Mouse (Mus musculus) forebrain, embryonic 14.5 days (tissue): ENCODE measurements at regions not wholly inside any gene's neighbourhood (a gene's known extent, or its start where the extent isn't known, plus 50 kb on each side); places are given as distances from the start of the nearest gene placed in this dataset.
A peak's percentile ranks its signal among the peaks of the same experiment; 100 is the strongest.

ENCODE experiments used
- ATAC-seq: fragments of 200-750 bp; cut with Nextera tagmentation; 2 replicates; pipeline ENCODE4 v1.8.0; 2017; ENCODE audit warnings: mild to moderate bottlenecking, moderate library complexity
- DNase-seq: peaks from one replicate; pipeline ENCODE4 v3.0.0-alpha.2; 2015; ENCODE audit warnings: low spot score
- H3K27ac ChIP-seq: fragments of 300-500 bp; sonication (generic); 2 replicates; pipeline ENCODE4 v1.5.1; 2014; ENCODE audit warnings: low read depth, mild to moderate bottlenecking, control low read depth, low read length, moderate library complexity
- H3K27me3 ChIP-seq: fragments of 300-500 bp; sonication (generic); replicated peaks from 2 replicates; pipeline ENCODE4 v1.6.1; 2014; ENCODE audit warnings: low read length, control low read depth, mixed read lengths; ENCODE audit not compliant: control insufficient read depth, insufficient read depth
- H3K36me3 ChIP-seq: fragments of 300-500 bp; sonication (generic); 2 replicates; pipeline ENCODE4 v1.6.1; 2014; ENCODE audit warnings: low read length, control low read depth; ENCODE audit not compliant: control insufficient read depth, insufficient read depth
- H3K4me1 ChIP-seq: fragments of 300-500 bp; sonication (generic); 2 replicates; pipeline ENCODE4 v1.6.1; 2014; ENCODE audit warnings: antibody characterized with exemption, low read length, control low read depth; ENCODE audit not compliant: control insufficient read depth, insufficient read depth
- H3K4me2 ChIP-seq: fragments of 300-500 bp; sonication (generic); 2 replicates; pipeline ENCODE4 v1.6.1; 2014; ENCODE audit warnings: mild to moderate bottlenecking, control low read depth, low read length
- H3K4me3 ChIP-seq: fragments of 300-500 bp; sonication (generic); 2 replicates; pipeline ENCODE4 v1.5.1; 2014; ENCODE audit warnings: low read depth, low read length, control low read depth
- H3K9ac ChIP-seq: fragments of 300-500 bp; sonication (generic); 2 replicates; pipeline ENCODE4 v1.6.1; 2014; ENCODE audit warnings: mild to moderate bottlenecking, low read length, control low read depth, moderate library complexity
- H3K9me3 ChIP-seq: fragments of 300-500 bp; sonication (generic); replicated peaks from 2 replicates; pipeline ENCODE4 v1.6.1; 2016; ENCODE audit warnings: low read length, control low read depth, mixed read lengths; ENCODE audit not compliant: control insufficient read depth
- WGBS: fragments of 180-500 bp; shearing (Covaris S2); extraction: QIAGEN DNeasy Blood & Tissue Kit; methylation state at CpG from one replicate; pipeline ENCODE4 v1.1.7; 2014; 5-methylcytosine and 5-hydroxymethylcytosine counted together

- H3K9ac ChIP-seq = no peak overlapping the region
- peak; percentile 50 for DNase-seq
- H3K27ac ChIP-seq = no peak overlapping the region
- H3K4me1 ChIP-seq = no peaks in the 10 kb centered on the region
- no peak overlapping the region for H3K4me2 ChIP-seq
- WGBS = 73% methylated on average over 12 of the region's 12 CpGs
- no peaks in the 10 kb centered on the region for H3K36me3 ChIP-seq
- H3K4me3 ChIP-seq = no peak overlapping the region
- ATAC-seq = no peak
- no peaks in the 10 kb centered on the region for H3K9me3 ChIP-seq
- no peaks in the 10 kb centered on the region for H3K27me3 ChIP-seq
These were observed 412.8 kb downstream of the Trim52 start for GRCm38 (mm10) chr14:106518552-106519358.

- ATAC-seq (no peak), DNase-seq (no peak)
- Histone ChIP-seq H3K4me1 (no peaks in the 10 kb centered on the region), H3K27ac (no peak overlapping the region), H3K9ac (no peak overlapping the region), H3K36me3 (no peaks in the 10 kb centered on the region), H3K4me2 (no peak overlapping the region), H3K27me3 (no peaks in the 10 kb centered on the region), H3K4me3 (no peak overlapping the region), H3K9me3 (no peaks in the 10 kb centered on the region)
- WGBS = 88% methylated on average over 8 of the region's 8 CpGs
These were observed 414.8 kb downstream of the Trim52 start for GRCm38 (mm10) chr14:106520808-106521207.

- H3K9ac ChIP-seq = no peak overlapping the region
- H3K4me2 ChIP-seq = no peak overlapping the region
- H3K4me3 ChIP-seq = no peak overlapping the region
- DNase-seq = peak; percentile 7
- no peaks in the 10 kb centered on the region for H3K27me3 ChIP-seq
- 4% methylated on average over 1 of the region's 1 CpGs for WGBS
- ATAC-seq = no peak
- no peaks in the 10 kb centered on the region for H3K4me1 ChIP-seq
- H3K27ac ChIP-seq = no peak overlapping the region
- H3K36me3 ChIP-seq = no peaks in the 10 kb centered on the region
- no peaks in the 10 kb centered on the region for H3K9me3 ChIP-seq
These were observed 444.2 kb downstream of the Trim52 start for GRCm38 (mm10) chr14:106550150-106550549.

DNA sequence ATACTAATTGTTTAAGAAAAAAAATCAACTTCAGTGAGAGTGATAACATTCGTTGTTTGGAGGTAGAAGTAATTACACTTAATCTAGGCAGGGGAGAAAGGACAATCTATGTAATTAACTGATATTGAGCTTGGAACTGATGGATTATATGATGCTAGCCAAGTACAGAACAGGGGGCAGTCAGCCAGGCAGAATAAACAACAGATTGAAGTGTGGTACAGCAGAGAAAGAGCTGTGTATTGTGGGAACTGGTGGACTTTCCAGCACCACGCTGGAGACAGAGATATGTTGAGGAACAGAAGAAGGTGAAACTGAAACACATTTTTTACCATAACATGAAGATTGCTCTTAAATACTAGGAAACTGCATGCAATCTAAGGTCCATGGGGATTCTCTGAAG is 473.3 kb downstream of the Trim52 start:
- H3K9ac ChIP-seq = no peak overlapping the region
- DNase-seq = no peak
- H3K27me3 ChIP-seq = no peaks in the 10 kb centered on the region
- no peaks in the 10 kb centered on the region for H3K4me1 ChIP-seq
- WGBS = 64% methylated on average over 2 of the region's 2 CpGs
- no peaks in the 10 kb centered on the region for H3K36me3 ChIP-seq
- H3K4me2 ChIP-seq = no peak overlapping the region
- no peak overlapping the region for H3K27ac ChIP-seq
- ATAC-seq = no peak
- H3K9me3 ChIP-seq = no peaks in the 10 kb centered on the region
- no peak overlapping the region for H3K4me3 ChIP-seq

GRCm38 (mm10) chr14:106581886-106582285 is 475.9 kb downstream of the Trim52 start:
- ATAC-seq (peak; percentile 61; the same call in 1 of the 2 replicates), DNase-seq (peak; percentile 72)
- Histone ChIP-seq H3K27ac (no peak overlapping the region), H3K9ac (no peak overlapping the region), H3K4me2 (no peak overlapping the region), H3K9me3 (no peaks in the 10 kb centered on the region), H3K4me1 (no peaks in the 10 kb centered on the region), H3K4me3 (no peak overlapping the region), H3K27me3 (no peaks in the 10 kb centered on the region), H3K36me3 (no peaks in the 10 kb centered on the region)
- 66% methylated on average over 6 of the region's 6 CpGs for WGBS

DNA sequence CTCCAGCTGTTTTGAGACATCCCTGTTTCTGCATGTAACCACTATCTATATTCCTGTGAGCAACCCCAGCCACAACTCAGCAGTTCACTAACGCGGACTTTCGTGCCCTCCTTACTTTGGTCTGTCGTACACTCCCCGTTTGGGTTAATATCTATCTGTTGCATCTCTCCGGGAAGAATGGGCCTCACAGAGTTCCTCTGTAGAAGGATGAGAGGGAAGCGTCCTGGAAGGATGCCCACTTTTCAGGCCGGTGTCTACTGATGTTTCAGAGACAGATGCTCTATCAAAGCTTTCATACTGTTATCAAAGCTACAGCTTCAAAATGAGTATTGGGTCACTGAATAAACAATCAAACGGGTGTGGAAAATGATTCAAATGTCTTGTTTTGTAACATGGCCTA is 487.4 kb downstream of the Trim52 start:
- H3K27me3 ChIP-seq = no peaks in the 10 kb centered on the region
- no peaks in the 10 kb centered on the region for H3K36me3 ChIP-seq
- no peaks in the 10 kb centered on the region for H3K9me3 ChIP-seq
- H3K9ac ChIP-seq = no peak overlapping the region
- no peak overlapping the region for H3K4me3 ChIP-seq
- WGBS = 92% methylated on average over 9 of the region's 9 CpGs
- no peak overlapping the region for H3K4me2 ChIP-seq
- H3K4me1 ChIP-seq = no peaks in the 10 kb centered on the region
- no peak overlapping the region for H3K27ac ChIP-seq
- no peak for ATAC-seq
- DNase-seq = no peak

GRCm38 (mm10) chr14:106593980-106594379 is 488.0 kb downstream of the Trim52 start:
- no peak for ATAC-seq
- no peak overlapping the region for H3K9ac ChIP-seq

GRCm38 (mm10) chr14:106607041-106607440 is 501.0 kb downstream of the Trim52 start:
- Histone ChIP-seq H3K36me3 (no peaks in the 10 kb centered on the region), H3K27me3 (no peaks in the 10 kb centered on the region), H3K9ac (no peak overlapping the region), H3K4me2 (no peak overlapping the region), H3K27ac (no peak overlapping the region), H3K4me1 (peaks cover 11% of the 10 kb centered on the region), H3K9me3 (no peaks in the 10 kb centered on the region), H3K4me3 (no peak overlapping the region)
- DNase-seq = peak; percentile 67
- WGBS = 9% methylated on average over 3 of the region's 3 CpGs
- ATAC-seq = peak; percentile 64; the same call in 1 of the 2 replicates

More at GRCm38 (mm10) chr14:106593980-106594379, 488.0 kb downstream of the Trim52 start:
- H3K27me3 ChIP-seq = no peaks in the 10 kb centered on the region
- WGBS = 82% methylated on average over 3 of the region's 3 CpGs
- H3K4me2 ChIP-seq = no peak overlapping the region
- no peaks in the 10 kb centered on the region for H3K4me1 ChIP-seq
- no peak for DNase-seq
- H3K4me3 ChIP-seq = no peak overlapping the region
- H3K27ac ChIP-seq = no peak overlapping the region
- H3K36me3 ChIP-seq = no peaks in the 10 kb centered on the region
- no peaks in the 10 kb centered on the region for H3K9me3 ChIP-seq

DNA sequence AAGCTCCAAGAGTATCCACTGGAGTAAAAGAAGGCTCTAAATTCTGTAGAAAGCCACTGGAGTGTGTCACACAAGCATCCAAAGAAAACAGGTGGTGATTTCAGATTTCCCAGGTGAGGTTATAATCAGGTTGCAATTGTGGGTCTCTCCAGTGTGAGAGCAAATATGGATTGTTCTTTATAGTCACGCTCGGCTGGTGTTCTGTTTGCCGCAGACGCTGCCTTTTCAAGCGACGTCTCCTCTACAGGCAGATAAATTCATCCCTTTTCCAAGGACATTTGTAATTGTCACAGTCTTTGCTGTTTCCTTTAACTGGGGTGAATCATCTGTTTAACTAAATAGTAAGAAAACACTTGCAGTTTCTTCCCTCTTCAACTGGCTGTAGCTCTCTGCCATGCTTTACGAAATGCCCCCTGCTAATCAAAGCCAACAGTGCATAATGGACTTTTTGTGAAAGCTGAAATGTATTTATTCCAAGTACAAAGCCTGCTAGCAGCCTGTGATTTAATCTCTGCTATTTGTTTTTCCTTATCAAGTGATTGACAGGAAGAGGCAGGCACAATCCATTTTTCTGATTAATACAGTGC is 502.4 kb downstream of the Trim52 start:
- Histone ChIP-seq H3K4me1 (peaks cover 11% of the 10 kb centered on the region), H3K4me2 (peak overlapping the region; percentile 29; the same call in 1 of the 2 replicates), H3K36me3 (no peaks in the 10 kb centered on the region), H3K4me3 (no peak overlapping the region), H3K27ac (no peak overlapping the region), H3K9me3 (no peaks in the 10 kb centered on the region), H3K9ac (no peak overlapping the region), H3K27me3 (no peaks in the 10 kb centered on the region)
- ATAC-seq (peak; percentile 35), DNase-seq (peak; percentile 51)
- WGBS = under 1% methylated on average over 7 of the region's 7 CpGs
